Mouse (Mus musculus) heart, adult 18-20 months (tissue): ENCODE data around the gene Ttc6. TPM values are rescaled to one million over a fixed set of nuclear protein-coding genes. Genes with fewer than 3 reads are reported as not detected.

ENCODE experiments used
- DNase-seq, 2 experiments: peaks; one replicate each; pipeline ENCODE4 v3.0.0; 2021 to 2022; ENCODE audit warnings: mixed read lengths in 1 of 2
- total RNA-seq, 2 experiments: library from RNA; stranded (reverse); gene quantifications; 2 replicates each; pipeline ENCODE4 v1.2.3; 2021

The Ttc6 gene
- total RNA-seq, 2 experiments from 2014 or later, result 0.44 TPM; not detected in 1

DNA sequence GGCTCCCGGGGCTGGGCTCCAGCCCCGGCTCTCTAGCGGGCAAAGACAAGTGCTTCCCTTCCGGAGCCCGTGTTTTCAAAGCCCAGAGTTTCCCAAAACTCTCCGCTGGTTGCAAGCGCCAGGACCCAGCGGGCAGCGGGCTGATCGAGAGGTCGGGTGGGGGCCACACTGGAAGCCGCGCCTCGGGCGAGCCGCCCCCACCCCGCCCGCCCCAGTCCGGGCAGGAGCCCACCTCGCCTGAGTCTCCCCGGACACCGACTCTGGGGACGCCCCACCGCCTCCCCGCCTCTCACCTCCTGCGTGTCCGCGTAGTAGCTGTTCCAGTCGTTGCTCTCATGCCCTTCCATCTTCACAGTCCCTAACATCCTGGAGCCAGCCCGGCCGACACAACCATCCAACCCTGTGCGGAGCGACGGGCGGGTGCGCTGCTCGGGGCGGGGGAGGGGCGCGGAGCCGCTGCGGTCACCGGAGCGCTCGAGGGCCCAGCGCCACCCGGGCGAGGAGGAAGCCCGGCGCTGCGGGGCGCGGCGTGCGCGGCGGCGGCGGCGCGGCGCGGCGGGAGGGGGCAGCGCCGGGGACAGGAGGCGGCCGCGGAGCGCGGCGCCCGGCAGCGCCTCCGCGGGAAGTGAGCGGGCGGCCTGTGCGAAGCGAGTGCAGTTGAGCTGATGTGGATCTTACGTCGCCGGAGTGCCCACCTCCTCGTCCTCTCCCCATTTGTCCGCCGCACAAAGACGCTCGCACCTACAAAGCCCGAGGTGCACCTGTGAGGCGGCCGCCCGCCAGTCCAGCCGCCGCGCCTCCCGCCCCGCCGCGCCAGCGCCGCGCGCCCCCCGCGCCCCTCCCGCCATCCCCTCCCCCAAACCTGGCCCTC lies 18.3 kb upstream of the Ttc6 start:
- peak in 1 of 2 experiments; percentile 33 for DNase-seq

DNA sequence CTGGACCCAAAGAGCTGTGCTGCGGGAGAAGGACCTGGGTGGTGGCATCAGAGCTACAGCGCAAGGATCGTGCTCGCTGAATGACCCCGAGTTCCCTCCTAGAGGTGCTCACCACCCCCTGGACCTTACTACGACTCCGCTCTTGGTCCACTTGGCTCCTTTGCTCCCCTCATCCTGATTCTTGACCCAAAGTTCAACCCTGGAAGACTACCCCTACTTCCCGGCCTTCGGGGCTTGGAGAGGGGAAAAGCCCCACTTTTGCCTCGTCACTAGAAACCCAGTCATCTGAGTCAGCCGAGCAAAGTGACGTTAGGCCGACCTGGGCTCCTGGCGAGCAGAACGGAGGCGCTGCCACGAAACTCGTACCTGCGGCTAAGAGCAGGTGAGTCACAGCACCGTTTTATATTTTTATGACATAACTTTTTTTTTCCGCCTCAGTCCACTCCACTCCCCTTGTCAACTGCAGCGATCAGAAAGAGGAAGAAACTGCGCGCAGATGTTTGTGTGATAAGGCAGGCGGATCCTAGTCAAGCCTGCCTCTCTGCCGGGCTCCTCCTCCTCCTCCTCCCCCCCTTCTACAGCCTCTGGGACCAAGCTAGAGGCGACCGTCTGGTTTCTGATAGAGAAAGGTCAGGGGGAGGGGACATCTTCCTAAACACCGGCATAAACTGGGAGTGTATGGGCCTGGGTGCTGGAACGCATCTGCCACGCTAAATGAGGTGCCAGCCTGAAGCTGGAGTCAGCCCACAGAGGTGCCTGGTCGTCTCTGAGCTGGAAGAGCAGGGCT lies 17.3 kb upstream of the Ttc6 start, which contains the start of gene Foxa1:
TSS of gene Foxa1 (minus strand) at position 502 of the 787 bp plus-strand sequence.
- peak in 1 of 2 experiments; percentile 25 for DNase-seq

DNA sequence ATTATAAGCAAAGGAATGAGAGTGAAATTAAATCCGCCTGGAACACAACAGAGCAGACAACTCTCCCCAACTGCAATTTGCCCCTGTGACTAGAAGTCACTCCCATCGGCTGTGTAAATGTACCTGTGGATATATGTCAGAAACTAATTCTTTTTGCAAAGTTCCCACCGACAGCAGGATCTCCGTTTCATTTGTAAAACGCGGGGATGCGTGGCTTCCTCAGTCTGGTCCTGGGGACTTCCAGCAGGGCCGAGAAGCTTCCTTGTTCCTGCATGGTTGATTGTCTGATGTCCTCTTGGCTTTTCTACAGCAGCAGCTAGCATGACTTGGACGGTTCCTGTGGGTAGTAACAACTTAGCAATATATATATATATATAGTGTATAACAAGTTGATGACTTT lies 16.0 kb upstream of the Ttc6 start:
- no peak for DNase-seq

DNA sequence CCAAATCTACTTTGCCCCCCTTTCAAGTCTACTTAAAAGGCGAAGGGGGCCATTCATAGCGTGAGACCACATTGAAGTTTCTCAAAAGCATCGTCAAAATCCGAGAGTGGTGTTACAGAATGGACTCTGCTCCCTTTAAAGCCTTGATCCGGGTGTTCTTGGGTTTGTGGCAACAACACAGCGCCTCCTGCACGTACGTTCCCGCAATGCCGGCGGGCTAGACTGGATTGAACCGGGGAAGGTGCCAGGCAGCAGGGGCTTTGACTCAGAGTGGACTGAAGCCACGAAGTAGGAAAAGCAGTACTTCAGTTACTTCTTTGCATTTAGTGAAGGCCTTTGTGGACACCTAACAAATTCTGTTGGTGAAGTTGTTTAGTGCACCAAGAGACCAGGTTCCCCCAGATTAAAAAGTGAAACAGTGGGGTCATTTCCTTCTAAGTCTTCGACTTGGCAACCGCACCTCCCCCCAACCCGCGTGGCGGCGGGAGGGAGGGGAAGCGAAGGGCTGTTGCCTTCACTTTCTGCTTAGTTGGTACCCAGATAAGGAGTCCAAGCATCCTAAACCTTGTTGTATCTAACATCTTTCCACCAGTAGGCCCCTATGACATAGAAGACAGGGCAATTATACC lies 15.4 kb upstream of the Ttc6 start:
- DNase-seq, result peak in 1 of 2 experiments; percentile 7

DNA sequence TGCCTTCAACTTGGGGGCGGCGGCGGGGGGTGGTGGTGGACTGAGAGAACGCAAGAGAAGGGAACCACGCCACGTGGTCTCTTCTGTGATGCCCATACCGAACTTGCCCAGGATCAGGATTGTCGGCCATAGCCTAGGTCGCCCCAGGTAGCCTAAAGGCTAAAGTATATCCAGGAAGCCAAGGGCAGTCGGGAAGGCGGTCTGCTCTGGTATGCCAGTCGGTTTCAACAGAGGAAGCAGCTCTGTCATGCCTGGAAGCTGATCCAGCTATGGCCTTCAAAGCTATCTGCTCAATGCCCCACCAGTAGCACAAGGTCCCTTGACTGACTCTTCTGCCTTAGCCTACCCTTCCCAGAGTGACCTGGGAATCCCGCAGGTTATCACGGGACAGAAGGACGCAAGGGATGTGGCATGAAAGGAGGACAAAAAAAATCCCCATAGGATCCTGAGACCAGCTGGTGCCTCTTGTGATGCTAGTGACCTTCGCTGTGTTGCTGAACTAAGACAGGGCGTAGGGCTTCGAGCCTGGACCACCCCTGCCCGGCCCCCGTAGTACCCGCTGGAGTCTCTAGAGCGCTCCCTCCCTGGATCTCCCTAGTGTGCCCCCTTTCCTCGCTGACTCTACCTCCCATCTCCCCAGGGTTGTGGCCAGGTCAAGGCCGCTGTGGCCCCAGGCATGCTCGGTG lies 14.8 kb upstream of the Ttc6 start:
- DNase-seq, result no peak

DNA sequence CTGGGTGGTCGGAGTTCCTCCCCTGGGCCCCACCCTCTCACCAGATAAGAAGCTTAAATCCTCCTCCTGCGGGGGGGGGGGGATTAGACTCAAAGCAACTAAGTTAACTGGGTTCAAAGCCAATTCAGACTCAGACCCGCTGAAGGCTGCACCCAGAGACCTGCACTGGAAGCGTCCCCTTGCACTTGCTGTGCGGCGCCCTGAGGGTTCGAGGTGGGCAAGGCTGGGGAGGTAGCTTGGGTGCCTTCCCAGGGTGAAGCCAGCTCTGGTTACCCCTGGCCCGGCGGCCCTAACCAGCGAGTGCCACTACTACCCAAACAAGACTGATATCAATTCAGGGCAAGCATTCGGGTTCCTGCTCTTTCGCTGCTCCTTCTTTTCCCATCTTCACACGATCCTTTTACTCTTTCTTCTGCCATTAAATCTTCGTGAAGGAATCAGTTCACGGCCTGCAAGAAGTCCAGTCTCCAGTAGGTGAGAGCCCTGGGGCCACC lies 14.2 kb upstream of the Ttc6 start:
- no peak for DNase-seq

DNA sequence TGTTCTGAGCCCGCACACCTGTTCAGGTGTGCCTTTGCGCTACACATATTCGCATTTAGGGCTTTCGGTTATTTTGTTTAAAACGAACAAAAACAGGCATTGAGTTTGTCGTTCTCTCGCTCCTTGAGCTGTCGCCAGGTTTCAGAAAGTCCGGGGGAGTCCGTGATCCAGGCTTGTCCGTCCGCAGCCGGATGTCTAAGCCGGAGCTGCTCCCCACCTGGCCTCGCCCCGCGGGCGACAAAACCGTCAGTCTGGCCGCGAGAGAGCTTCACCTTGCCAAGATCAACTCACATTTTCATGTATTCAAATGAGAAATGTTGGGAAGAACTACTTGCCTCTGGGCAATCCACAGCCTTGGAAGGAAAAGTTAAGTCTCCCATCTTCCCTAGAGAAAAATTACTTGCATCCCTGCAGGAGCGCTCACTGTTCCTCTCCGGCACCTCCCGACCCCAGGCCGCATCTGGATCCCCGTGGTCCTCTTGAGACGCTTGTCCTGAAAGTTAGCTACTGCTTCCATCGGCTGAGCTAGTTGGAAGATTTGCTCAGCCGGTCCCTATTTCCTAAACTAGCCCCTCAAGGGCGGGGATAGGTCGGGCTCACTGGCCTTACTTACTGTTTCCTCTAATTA lies 13.6 kb upstream of the Ttc6 start:
- no peak for DNase-seq

DNA sequence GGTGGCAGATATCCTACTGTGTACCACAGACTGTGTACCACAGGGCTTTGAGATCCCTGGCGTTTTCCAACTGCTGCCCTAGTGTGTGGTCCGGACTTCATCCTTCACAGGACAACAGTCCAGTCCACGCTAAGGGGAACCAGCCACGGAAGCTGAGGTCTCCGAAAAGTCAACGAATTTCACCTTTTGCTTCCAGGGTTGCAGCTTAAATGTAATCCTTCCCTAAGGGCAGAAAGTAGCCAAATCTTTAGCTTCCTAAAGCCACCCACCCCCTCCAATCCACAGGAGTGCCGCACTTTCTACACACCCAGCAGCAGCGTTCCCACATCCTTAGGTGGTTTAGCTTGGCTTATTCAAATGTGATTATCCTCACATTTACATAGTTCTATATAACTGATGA lies 13.0 kb upstream of the Ttc6 start:
- no peak for DNase-seq

DNA sequence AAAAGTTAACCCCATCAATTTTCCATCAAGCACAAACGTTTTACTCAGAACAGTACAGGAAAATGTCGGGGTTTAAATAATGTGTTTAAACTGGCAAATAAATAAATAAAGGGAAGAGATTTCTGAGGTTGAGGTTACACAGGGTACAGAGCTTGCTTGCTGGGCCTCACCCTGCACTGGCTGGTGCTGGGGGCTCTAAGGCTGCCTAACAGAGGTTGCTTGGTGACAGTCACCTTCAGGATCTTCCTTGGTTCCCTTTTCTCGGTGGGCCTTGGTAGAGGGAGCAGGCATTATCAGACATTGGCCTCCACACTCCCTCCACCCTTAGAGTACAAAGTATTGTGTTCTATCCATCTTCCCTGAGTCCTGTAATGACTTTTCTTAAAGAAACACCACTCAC lies 11.6 kb upstream of the Ttc6 start:
- no peak for DNase-seq

DNA sequence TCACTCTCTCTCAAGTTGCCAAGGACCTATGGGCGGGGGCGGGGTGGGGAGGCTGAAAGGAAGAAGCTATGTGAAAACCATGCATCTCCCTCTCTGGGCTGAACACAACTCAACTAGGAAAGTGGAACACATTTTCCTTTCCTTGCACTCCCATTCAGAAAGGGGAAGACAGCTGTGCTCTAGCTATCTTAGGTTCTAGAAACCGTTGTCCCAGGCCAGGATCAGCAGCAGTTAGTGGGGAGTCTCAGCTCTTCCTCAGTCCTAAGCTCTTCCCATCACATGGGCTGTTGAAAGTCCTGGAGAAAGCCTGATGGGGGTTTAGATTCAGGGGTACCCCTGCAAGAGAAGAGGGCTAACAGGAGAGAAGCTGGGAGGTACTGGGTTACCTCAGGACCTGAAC lies 9.8 kb upstream of the Ttc6 start:
- DNase-seq, result no peak

DNA sequence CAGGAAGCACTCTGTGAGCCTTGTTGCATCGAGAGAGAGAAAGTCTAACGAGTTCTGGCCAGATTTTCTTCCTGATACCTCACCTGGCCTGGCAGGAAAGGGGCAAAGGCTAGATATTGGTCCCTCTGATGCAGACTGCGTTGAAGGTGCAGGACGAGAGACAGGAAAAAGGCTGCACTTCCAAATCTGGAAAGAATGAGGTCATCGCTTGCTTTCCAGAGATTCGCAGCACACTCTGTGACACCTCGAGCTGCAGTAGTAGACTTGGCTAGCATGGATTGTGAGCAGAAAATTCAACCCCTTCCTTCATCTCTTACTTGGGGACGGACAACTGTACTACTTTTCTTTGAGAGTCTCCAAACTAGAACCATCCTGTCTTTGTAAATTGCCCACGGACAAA lies 7.9 kb downstream of the Ttc6 start:
- no peak for DNase-seq

DNA sequence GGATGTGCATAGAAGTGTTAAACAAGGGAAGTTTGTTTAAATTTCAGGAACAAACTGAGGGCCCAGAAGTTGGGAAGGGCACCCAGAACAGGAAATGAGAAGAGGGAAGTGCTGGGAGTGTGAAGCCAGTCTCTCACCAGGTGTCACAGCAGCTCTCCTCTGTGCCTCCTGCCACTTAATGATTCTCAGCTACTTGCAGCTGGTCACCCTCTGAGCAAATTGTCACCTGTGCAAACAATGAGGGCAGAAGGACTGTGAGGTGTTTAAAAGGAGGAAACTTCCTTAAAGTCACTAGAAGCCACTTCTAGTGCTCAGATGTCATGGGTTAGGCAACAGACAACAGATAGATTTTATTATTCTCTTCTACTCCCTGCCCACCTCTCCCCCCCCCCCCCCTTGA lies 8.5 kb downstream of the Ttc6 start:
- DNase-seq, result no peak

DNA sequence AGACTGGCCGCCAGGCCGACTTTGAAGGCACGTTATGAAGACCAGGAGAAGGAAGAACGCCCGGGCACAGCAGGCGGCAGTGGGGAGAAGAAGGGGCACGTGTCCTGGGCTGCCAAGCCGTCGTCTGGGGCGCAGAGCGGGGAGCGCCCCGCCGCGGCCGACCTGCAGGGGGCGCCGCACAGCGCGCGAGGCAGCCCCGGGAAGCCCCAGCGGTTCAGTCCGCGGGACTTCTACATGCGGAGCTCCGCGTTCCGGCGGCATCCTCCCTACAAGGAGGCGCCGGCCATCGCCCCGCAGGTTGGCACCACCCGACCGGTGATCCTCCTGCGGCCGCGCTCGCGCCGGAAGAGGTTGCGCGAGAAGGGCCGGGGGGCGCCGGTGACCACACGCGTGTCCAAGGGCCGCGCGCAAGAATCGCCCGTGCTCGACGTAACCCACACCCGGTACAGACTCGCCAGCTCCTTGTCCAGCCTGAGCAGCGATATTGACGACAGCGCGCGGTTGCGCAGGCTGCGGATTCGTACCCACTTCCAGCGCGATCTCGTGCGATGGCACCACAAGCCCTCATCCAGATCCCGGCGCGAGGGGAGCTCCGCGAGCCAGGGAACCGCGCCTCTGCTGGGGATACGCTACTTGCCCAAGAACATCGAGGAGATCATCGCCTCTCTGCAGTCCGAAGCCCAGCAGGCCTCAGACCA lies 12.2 kb downstream of the Ttc6 start:
- DNase-seq, result no peak

DNA sequence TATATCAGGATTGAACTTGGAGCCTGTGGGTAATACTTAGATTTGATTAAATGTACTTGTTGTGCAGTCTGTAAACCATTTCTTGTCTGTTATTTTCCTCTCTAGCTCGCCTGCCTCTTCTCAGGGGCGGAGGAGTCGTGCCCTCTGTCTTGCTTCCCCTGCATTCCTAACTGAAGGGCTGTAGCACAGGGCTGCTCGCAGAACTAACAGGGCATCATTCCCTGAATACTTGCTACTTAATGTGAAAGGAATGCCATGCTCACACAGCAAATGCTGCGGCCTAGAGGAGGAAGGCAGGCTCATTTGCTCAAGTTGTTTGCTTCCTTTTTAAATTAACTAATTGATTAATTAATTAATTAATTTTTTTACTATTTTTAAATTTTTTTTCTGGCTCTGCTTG lies 43.7 kb downstream of the Ttc6 start:
- peak in 1 of 2 experiments; percentile 2 for DNase-seq

DNA sequence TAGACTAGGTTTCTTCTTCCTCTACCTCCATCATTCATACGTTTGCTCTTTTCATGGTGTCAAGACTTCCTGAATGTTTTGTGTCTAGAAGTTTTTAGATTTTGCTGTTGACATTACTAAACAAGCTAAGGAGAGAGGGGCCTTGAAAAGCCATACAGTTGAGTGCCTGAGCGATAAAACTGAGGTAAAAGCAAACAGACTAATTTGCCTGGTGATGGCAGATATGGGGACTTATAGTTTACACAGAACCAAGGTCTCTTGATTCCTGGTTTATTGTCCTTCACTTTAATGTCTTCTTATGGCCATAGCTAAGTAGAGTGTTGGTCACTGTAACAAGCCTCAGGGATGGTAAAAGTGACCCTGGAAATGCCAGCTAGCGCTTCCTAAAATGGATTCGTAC lies 51.2 kb downstream of the Ttc6 start:
- DNase-seq, result no peak

DNA sequence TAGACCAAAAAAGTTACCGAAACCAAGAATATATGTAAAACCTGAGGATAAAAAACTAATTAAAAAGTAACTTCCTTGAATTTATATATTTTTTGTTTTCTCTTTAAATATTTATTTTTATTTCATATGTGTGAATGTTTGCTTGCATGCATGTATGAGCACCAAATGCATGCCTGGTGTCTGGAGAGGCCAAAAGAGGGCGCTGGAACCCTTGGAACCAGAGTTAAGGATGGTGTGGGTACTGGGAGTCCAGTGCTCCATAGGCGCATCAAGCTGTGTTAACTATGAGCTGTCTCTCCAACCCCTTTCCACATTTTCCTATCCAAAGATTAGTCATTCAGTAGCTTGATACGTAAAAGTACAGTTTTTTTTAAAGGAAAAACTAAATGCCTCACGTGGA lies 58.1 kb downstream of the Ttc6 start:
- no peak for DNase-seq

DNA sequence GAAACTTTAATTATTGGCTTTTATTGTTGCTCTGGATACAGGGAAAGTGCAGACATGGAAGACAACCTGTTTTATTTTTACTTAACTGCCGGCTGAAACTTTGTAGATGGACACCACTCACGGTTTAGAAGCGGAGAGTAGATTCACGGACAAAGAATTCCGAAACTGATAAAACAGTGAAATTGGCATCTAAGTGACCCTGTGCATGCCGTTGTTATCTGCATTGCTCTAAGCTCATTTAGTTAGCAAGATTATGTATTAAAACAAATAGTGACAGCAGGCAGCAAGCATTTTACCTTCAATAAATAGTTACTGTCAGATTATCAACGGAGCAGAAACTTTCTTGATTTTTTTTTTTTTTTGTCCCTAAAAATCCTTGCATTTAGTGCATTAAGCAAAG lies 59.4 kb downstream of the Ttc6 start:
- DNase-seq, result no peak

DNA sequence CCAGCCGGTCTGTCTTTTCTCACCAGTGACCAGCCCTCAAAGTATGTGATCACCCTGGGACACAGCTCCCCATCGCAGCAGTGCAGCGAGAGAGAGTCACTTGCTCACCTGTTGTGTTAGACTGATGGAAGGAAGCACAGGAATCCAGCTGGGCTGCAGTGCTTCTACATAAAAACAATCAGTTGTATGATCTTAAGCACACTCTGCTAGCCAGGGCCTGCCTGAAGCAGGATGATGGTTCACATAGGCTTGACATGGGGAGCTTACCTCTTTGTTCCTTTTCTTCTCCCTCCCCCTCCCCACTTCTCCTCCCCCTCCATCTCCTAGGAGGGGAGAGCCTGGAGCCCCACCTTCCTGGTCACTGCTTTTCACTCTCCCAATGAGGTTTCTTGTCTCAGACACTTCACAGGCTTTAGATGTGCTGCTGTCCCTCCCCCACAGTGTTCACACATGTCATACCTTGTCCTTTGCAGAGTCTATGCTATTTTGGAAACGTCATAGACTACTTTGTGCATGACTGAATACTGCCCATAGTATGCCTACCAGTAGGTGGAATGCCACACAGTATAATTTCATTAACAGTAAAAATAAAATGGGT lies 60.2 kb downstream of the Ttc6 start:
- DNase-seq, result no peak

DNA sequence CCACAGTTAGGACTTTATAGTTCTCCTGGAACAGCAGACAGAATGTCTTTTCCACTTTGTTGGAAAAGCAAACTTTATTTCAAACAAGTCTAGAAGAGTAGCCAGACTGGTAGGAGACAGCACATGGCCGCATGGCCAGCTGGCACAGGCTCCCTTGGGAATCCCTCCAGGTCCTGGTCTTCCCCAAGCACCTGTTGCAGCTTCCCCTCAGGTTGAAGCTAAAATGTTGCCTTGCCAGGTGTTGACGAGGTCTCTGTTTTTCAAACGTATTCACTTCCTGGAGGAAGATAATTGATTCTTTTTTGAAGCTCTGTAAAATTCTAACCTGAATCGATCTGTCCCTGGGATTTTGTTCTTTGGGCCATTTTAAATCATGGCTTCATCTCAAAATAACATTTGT lies 86.1 kb downstream of the Ttc6 start:
- no peak for DNase-seq

DNA sequence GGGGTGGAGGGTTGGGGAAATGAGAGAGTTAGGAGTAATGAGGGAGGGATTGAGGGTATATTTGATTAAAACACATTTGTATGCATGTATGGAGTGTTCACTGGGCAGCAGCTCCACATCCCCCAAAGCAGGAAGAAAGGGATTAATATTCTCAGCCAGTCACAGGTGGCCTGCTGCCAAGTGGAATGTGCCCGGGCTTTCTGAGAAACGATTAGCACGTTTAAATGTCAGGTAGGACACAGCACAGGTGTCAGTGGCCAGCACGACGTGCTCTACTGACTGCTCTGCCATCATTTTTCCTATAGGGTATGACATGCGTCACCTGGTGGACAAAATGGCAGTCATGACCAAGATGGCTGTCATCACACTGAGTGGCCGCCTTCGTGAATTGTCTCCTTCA lies 86.8 kb downstream of the Ttc6 start:
- DNase-seq, result no peak
